In the genomic region with DNA sequence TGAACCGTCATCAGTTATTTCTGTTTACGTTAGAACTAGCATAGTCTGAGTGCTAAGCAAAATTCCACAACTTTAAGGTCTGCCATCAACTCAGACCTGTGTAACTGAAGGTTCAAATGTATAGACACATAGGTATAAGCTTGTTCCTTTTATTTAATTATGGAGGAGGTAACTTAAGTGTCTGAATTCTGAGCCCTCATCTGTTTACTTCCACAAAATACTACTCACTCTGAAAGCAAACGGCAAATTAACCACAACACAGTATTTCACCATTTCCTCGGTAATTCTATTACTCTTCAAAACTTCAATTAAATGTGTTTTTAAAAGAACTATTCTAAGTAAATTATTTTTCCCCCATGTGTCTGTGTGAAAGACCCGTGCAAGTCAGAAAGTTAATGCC, we compare ENCODE assay signal across 19 mouse cellular contexts. TPM values are rescaled to one million over a fixed set of nuclear protein-coding genes. Genes with fewer than 3 reads are reported as not detected.
DNase-seq lines count a peak whose midpoint lies in the region; ATAC-seq lines count a peak whose summit lies in the region.
"Had no signal": no experiment of that assay in that cellular context is flagged by ENCODE, and none has a peak within 500 bp of the region (broad histone marks: within the 10 kb centered on the region; RNA-seq: fewer than 3 reads in every experiment).

No protein-coding gene starts in this region.

- H3K4me1 ChIP-seq in heart, embryonic 13.5 days: peaks cover 63% of the 10 kb centered on the region
- H3K4me1 ChIP-seq in liver, embryonic 13.5 days (replicated peaks): peaks cover 78% of the 10 kb centered on the region
- H3K4me1 ChIP-seq: hindbrain, embryonic 10.5 days had no signal

- no peaks in the 10 kb centered on the region for H3K9me3 ChIP-seq in heart, embryonic 13.5 days
- no peaks in the 10 kb centered on the region for H3K9me3 ChIP-seq in liver, embryonic 13.5 days (replicated peaks)
- H3K9me3 ChIP-seq: embryonic facial prominence, embryonic 10.5 days; forebrain, embryonic 10.5 days; heart, embryonic 12.5 days; hindbrain, embryonic 10.5 days had no signal

- no peak for ATAC-seq in heart, embryonic 13.5 days (ENCODE audit: extremely low read depth, insufficient number of reproducible peaks, low FRiP score, low TSS enrichment)
- ATAC-seq in liver, embryonic 13.5 days (ENCODE audit: low read depth): no peak
- peak; percentile 57 for ATAC-seq in megakaryocyte, adult 5-6 weeks (ENCODE audit: poor library complexity, severe bottlenecking)
- ATAC-seq in erythroid progenitor cell, adult 5-6 weeks (replicated peaks; ENCODE audit: low FRiP score, poor library complexity, severe bottlenecking): no peak
- ATAC-seq: forebrain, embryonic 14.5 days had no signal

- intact Hi-C loops in heart, postnatal 36 days (cut with DNase I): no loop called here

- H3K27ac ChIP-seq in heart, embryonic 13.5 days (replicated peaks): 0 out of 2 replicates have a peak overlapping the region, but pooled peaks have one; percentile 56
- peak overlapping the region; percentile 43; the same call in 1 of the 2 replicates for H3K27ac ChIP-seq in liver, embryonic 13.5 days
- H3K27ac ChIP-seq: embryonic facial prominence, embryonic 10.5 days; forebrain, embryonic 10.5 days; hindbrain, embryonic 10.5 days; hindbrain, embryonic 14.5 days had no signal

- no peak overlapping the region for H3K9ac ChIP-seq in heart, embryonic 13.5 days
- H3K9ac ChIP-seq in liver, embryonic 13.5 days: no peak overlapping the region
- H3K9ac ChIP-seq: heart, embryonic 12.5 days; hindbrain, embryonic 14.5 days had no signal

- 62% methylated on average over 5 of the region's 5 CpGs for WGBS in heart, embryonic 13.5 days
- 46% methylated on average over 5 of the region's 5 CpGs for WGBS in liver, embryonic 13.5 days (ENCODE audit: insufficient replicate concordance)

- no peaks in the 10 kb centered on the region for H3K27me3 ChIP-seq in heart, embryonic 13.5 days (replicated peaks)
- no peaks in the 10 kb centered on the region for H3K27me3 ChIP-seq in liver, embryonic 13.5 days
- H3K27me3 ChIP-seq: heart, embryonic 12.5 days had no signal

- H3K4me3 ChIP-seq in heart, embryonic 13.5 days: no peak overlapping the region
- no peak overlapping the region for H3K4me3 ChIP-seq in liver, embryonic 13.5 days (replicated peaks)
- H3K4me3 ChIP-seq: embryonic facial prominence, embryonic 10.5 days; forebrain, embryonic 10.5 days; heart, embryonic 12.5 days; hindbrain, embryonic 10.5 days had no signal

- H3K36me3 ChIP-seq in heart, embryonic 13.5 days: peaks cover 14% of the 10 kb centered on the region
- H3K36me3 ChIP-seq in liver, embryonic 13.5 days: peaks cover 23% of the 10 kb centered on the region

- no peak for DNase-seq in heart, postnatal 36 days
- no peak for DNase-seq in liver, embryonic 13.5 days
- no peak for DNase-seq in liver
- no peak for DNase-seq in frontal cortex, postnatal 25 days (ENCODE audit: low spot score in 2 of 2)
- DNase-seq: adrenal gland, postnatal 10 days; cerebellum, adult 11-12 months; cerebellum, adult 9-10 months; cerebellum, postnatal 25 days; gastrocnemius, postnatal 14 days; heart, postnatal 10 days had no signal

- no peak overlapping the region for H3K4me2 ChIP-seq in heart, embryonic 13.5 days
- no peak overlapping the region for H3K4me2 ChIP-seq in liver, embryonic 13.5 days
- H3K4me2 ChIP-seq: hindbrain, embryonic 14.5 days had no signal

RNA-seq across cellular contexts. Expression of a gene that starts 10.3 kb away (rescaled TPM):
- 62.3 and 63.5 TPM in 2 replicates for polyA plus RNA-seq in heart, embryonic 13.5 days (2015; fragmentation: Nextera tagmentation; extraction: Ambion mirVana)
- 10 to 100 TPM; 42.5 to 44.8 TPM for total RNA-seq in heart, postnatal 36 days (2021)
- polyA plus RNA-seq in liver, embryonic 13.5 days (2015; fragmentation: Nextera tagmentation; extraction: Ambion mirVana): 35.3 and 42.9 TPM in 2 replicates
- total RNA-seq in megakaryocyte, adult 5-6 weeks (2015): 57.5 and 63.1 TPM in 2 replicates
- total RNA-seq in megakaryocyte, adult 5-6 weeks (2017): 29.1 and 40.5 TPM in 2 replicates
- total RNA-seq in erythroid progenitor cell, adult 5-6 weeks (2015; ENCODE audit: low replicate concordance): 27.8 and 31.0 TPM in 2 replicates
- total RNA-seq in erythroid progenitor cell, adult 5-6 weeks (2017; ENCODE audit: low replicate concordance): 20.7 and 30.2 TPM in 2 replicates

RNA-seq across cellular contexts. Expression of a gene that starts 29.2 kb away (rescaled TPM):
- 10.4 and 11.3 TPM in 2 replicates for polyA plus RNA-seq in heart, embryonic 13.5 days (2015; fragmentation: Nextera tagmentation; extraction: Ambion mirVana)
- 1 to 10 TPM; 5.0 to 5.2 TPM for total RNA-seq in heart, postnatal 36 days (2021)
- polyA plus RNA-seq in liver, embryonic 13.5 days (2015; fragmentation: Nextera tagmentation; extraction: Ambion mirVana): 6.8 and 6.9 TPM in 2 replicates
- total RNA-seq in megakaryocyte, adult 5-6 weeks (2015): 5.4 and 9.8 TPM in 2 replicates
- total RNA-seq in megakaryocyte, adult 5-6 weeks (2017): 20.7 and 26.1 TPM in 2 replicates
- 0.42 and 1.8 TPM in 2 replicates for total RNA-seq in erythroid progenitor cell, adult 5-6 weeks (2015; ENCODE audit: low replicate concordance)
- 2.6 and 5.4 TPM in 2 replicates for total RNA-seq in erythroid progenitor cell, adult 5-6 weeks (2017; ENCODE audit: low replicate concordance)
